Comparison of ENCODE assay signal across 8 mouse cellular contexts in genomic region chr10:116950009-116950769, GRCm38 (mm10). TPM values are rescaled to one million over a fixed set of nuclear protein-coding genes. Genes with fewer than 3 reads are reported as not detected.
DNase-seq lines count a peak whose midpoint lies in the region; ATAC-seq and TF ChIP-seq lines count a peak whose summit lies in the region.

Gene Rab3ip (minus strand): TSS chr10:116950769.

- peak; percentile 91 for ATAC-seq in heart, embryonic 15.5 days (replicated peaks; ENCODE audit: insufficient number of reproducible peaks, insufficient read depth, low FRiP score, low read depth)
- peak; percentile 92 for ATAC-seq in liver, embryonic 14.5 days (ENCODE audit: insufficient read depth)
- ATAC-seq in neural tube, embryonic 11.5 days (ENCODE audit: insufficient read depth, low FRiP score, low TSS enrichment), result peak; percentile 91
- ATAC-seq in stomach, postnatal 0 days (ENCODE audit: low FRiP score, low TSS enrichment), result peak; percentile 93

- H3K27me3 ChIP-seq in forebrain, embryonic 10.5 days (ENCODE audit: poor library complexity, severe bottlenecking), result no peaks in the 10 kb centered on the region
- H3K27me3 ChIP-seq in heart, embryonic 15.5 days, result no peaks in the 10 kb centered on the region
- H3K27me3 ChIP-seq in liver, embryonic 14.5 days (ENCODE audit: control insufficient read depth, insufficient read depth, low read length), result no peaks in the 10 kb centered on the region
- H3K27me3 ChIP-seq in neural tube, embryonic 11.5 days (ENCODE audit: control insufficient read depth, insufficient read depth, low read length), result no peaks in the 10 kb centered on the region
- H3K27me3 ChIP-seq in stomach, postnatal 0 days (ENCODE audit: control insufficient read depth, insufficient read depth, low read length), result no peaks in the 10 kb centered on the region

- TF ChIP-seq EP300 in liver, embryonic 14.5 days (IDR thresholded peaks at IDR 0.05; ENCODE audit: low read depth), result no peak
- TF ChIP-seq EP300 in stomach, postnatal 0 days (optimal IDR thresholded peaks at IDR 0.05), result no peak

- H3K4me3 ChIP-seq in forebrain, embryonic 10.5 days, result peak within 1 kb of the TSS; percentile 93
- H3K4me3 ChIP-seq in heart, embryonic 15.5 days, result peak within 1 kb of the TSS; percentile 76
- H3K4me3 ChIP-seq in liver, embryonic 14.5 days (ENCODE audit: insufficient read depth in 1 of 2, low read depth in 2 of 2, low read length in 2 of 2), result peak within 1 kb of the TSS; percentile 80 to 83
- H3K4me3 ChIP-seq in neural tube, embryonic 11.5 days (ENCODE audit: low read depth, low read length), result peak within 1 kb of the TSS; percentile 74
- peak within 1 kb of the TSS; percentile 75 for H3K4me3 ChIP-seq in stomach, postnatal 0 days (ENCODE audit: low read depth, low read length)

- peaks cover 23% of the 10 kb centered on the region for H3K4me1 ChIP-seq in forebrain, embryonic 10.5 days
- peaks cover 24% of the 10 kb centered on the region for H3K4me1 ChIP-seq in heart, embryonic 15.5 days (replicated peaks)
- H3K4me1 ChIP-seq in liver, embryonic 14.5 days (replicated peaks; ENCODE audit: control insufficient read depth in 2 of 2, insufficient read depth in 2 of 2, low read length in 1 of 2), result peaks cover 6 to 13% of the 10 kb centered on the region in 2 experiments; a peak in 3 of 4 replicates
- peaks cover 5% of the 10 kb centered on the region; the same call in 1 of the 2 replicates for H3K4me1 ChIP-seq in neural tube, embryonic 11.5 days (ENCODE audit: control insufficient read depth, insufficient read depth, low read length)
- H3K4me1 ChIP-seq in stomach, postnatal 0 days (replicated peaks; ENCODE audit: control insufficient read depth, insufficient read depth), result no peaks in the 10 kb centered on the region

- peak within 1 kb of the TSS; percentile 94 for H3K27ac ChIP-seq in forebrain, embryonic 10.5 days
- H3K27ac ChIP-seq in heart, embryonic 15.5 days, result peak within 1 kb of the TSS; percentile 91
- H3K27ac ChIP-seq in liver, embryonic 14.5 days, result peak within 1 kb of the TSS; percentile 72
- peak within 1 kb of the TSS; percentile 67; the same call in 1 of the 2 replicates for H3K27ac ChIP-seq in neural tube, embryonic 11.5 days (ENCODE audit: low read depth, low read length)
- H3K27ac ChIP-seq in stomach, postnatal 0 days (replicated peaks), result peak within 1 kb of the TSS; percentile 89

- peak within 1 kb of the TSS; percentile 91 for H3K9ac ChIP-seq in heart, embryonic 15.5 days
- H3K9ac ChIP-seq in liver, embryonic 14.5 days (replicated peaks), result peak within 1 kb of the TSS; percentile 78
- H3K9ac ChIP-seq in neural tube, embryonic 11.5 days (ENCODE audit: low read length), result peak within 1 kb of the TSS; percentile 72
- peak within 1 kb of the TSS; percentile 76 for H3K9ac ChIP-seq in stomach, postnatal 0 days (ENCODE audit: low read length)

- peak; percentile 95 for DNase-seq in CD4-positive, CD25-positive, alpha-beta regulatory T cell, adult 2 months (ENCODE audit: low read depth, low spot score)
- DNase-seq in c-Kit-negative CD71-positive TER-119-positive erythroid progenitor cells, embryonic 14.5 days (ENCODE audit: low read depth, low spot score), result peak; percentile 82
- DNase-seq in forebrain, embryonic 10.5 days (ENCODE audit: extremely low spot score, low spot score), result peak; percentile 93
- DNase-seq in kidney, postnatal 25 days, result peak; percentile 92 to 94
- DNase-seq in liver, embryonic 14.5 days (ENCODE audit: low read depth in 3 of 3, low spot score in 3 of 3), result peak; percentile 71 to 76 (median 72)
- peak; percentile 97 for DNase-seq in neural tube, embryonic 11.5 days (ENCODE audit: low spot score)
- peak; percentile 96 for DNase-seq in stomach, postnatal 0 days (ENCODE audit: low spot score)

- H3K4me2 ChIP-seq in heart, embryonic 15.5 days, result peak within 1 kb of the TSS; percentile 81
- H3K4me2 ChIP-seq in liver, embryonic 14.5 days (ENCODE audit: low read depth), result peak within 1 kb of the TSS; percentile 98
- peak within 1 kb of the TSS; percentile 58 for H3K4me2 ChIP-seq in neural tube, embryonic 11.5 days (ENCODE audit: low read depth)
- H3K4me2 ChIP-seq in stomach, postnatal 0 days (replicated peaks; ENCODE audit: low read depth), result peak within 1 kb of the TSS; percentile 98

- peaks cover 7% of the 10 kb centered on the region for H3K36me3 ChIP-seq in forebrain, embryonic 10.5 days (replicated peaks)
- H3K36me3 ChIP-seq in heart, embryonic 15.5 days, result no peaks in the 10 kb centered on the region
- no peaks in the 10 kb centered on the region for H3K36me3 ChIP-seq in liver, embryonic 14.5 days (replicated peaks; ENCODE audit: control insufficient read depth, insufficient read depth, low read depth)
- H3K36me3 ChIP-seq in neural tube, embryonic 11.5 days (ENCODE audit: control insufficient read depth, insufficient read depth, low read length), result no peaks in the 10 kb centered on the region
- H3K36me3 ChIP-seq in stomach, postnatal 0 days (ENCODE audit: control insufficient read depth, insufficient read depth, low read length), result no peaks in the 10 kb centered on the region

- peak; percentile 92 for TF ChIP-seq CTCF in liver, embryonic 14.5 days (IDR thresholded peaks at IDR 0.05; ENCODE audit: low read depth)
- TF ChIP-seq CTCF in stomach, postnatal 0 days (IDR thresholded peaks at IDR 0.05; ENCODE audit: low read depth), result peak; percentile 85

- WGBS in forebrain, embryonic 10.5 days, result 1% methylated on average over 77 of the region's 103 CpGs
- WGBS in heart, embryonic 15.5 days, result under 1% methylated on average over 85 of the region's 103 CpGs
- under 1% methylated on average over 84 of the region's 103 CpGs for WGBS in liver, embryonic 14.5 days (ENCODE audit: insufficient replicate concordance)
- under 1% methylated on average over 59 of the region's 103 CpGs for WGBS in neural tube, embryonic 11.5 days
- WGBS in stomach, postnatal 0 days, result 0% methylated on average over 17 of the region's 103 CpGs

- H3K9me3 ChIP-seq in forebrain, embryonic 10.5 days, result no peaks in the 10 kb centered on the region
- no peaks in the 10 kb centered on the region for H3K9me3 ChIP-seq in heart, embryonic 15.5 days (replicated peaks)
- H3K9me3 ChIP-seq in liver, embryonic 14.5 days (ENCODE audit: control insufficient read depth, low read length), result no peaks in the 10 kb centered on the region
- no peaks in the 10 kb centered on the region for H3K9me3 ChIP-seq in neural tube, embryonic 11.5 days (ENCODE audit: control insufficient read depth, low read length)
- no peaks in the 10 kb centered on the region for H3K9me3 ChIP-seq in stomach, postnatal 0 days (ENCODE audit: control insufficient read depth, low read length)

RNA-seq across cellular contexts. Expression of gene Rab3ip, which starts in this region (rescaled TPM):
- 41.5 and 43.0 TPM in 2 replicates for polyA plus RNA-seq in forebrain, embryonic 10.5 days (2016; fragmentation: Nextera tagmentation; extraction: Ambion mirVana)
- polyA plus RNA-seq in heart, embryonic 15.5 days (2015; fragmentation: Nextera tagmentation; extraction: Ambion mirVana), result 58.1 and 68.7 TPM in 2 replicates
- polyA plus RNA-seq in liver, embryonic 14.5 days (2012; rRNA removed), result 6.2 and 6.6 TPM in 2 replicates
- 7.4 and 7.5 TPM in 2 replicates for polyA plus RNA-seq in liver, embryonic 14.5 days (2014; fragmentation: Nextera tagmentation; extraction: Ambion mirVana)
- polyA plus RNA-seq in neural tube, embryonic 11.5 days (2014; fragmentation: Nextera tagmentation; extraction: Ambion mirVana), result 45.8 and 49.1 TPM in 2 replicates
- polyA plus RNA-seq in stomach, postnatal 0 days (2015; fragmentation: Nextera tagmentation; extraction: Ambion mirVana), result 13.5 and 14.4 TPM in 2 replicates

Comparison
In these comparisons a context has a peak if more than half of its experiments do, and no peak if none do; other contexts are left out.
1. Peak in every context shown above with its lines: DNase-seq, ATAC-seq, H3K4me3 ChIP-seq and H3K27ac ChIP-seq.